Mouse (Mus musculus) CH12.LX (cell line): ENCODE measurements around the gene Sesn1. TPM values are rescaled to one million over a fixed set of nuclear protein-coding genes. Genes with fewer than 3 reads are reported as not detected.
A peak's percentile ranks its signal among the peaks of the same experiment; 100 is the strongest.

Source experiments
- DNase-seq: peaks from one replicate; pipeline ENCODE4 v3.0.0-alpha.2; 2013; ENCODE audit errors: extremely low read depth
- H3K27ac ChIP-seq: 2 replicates; pipeline ENCODE4 v1.5.1; 2012; ENCODE audit warnings: low read depth, mild to moderate bottlenecking, control low read depth, moderate library complexity; ENCODE audit not compliant: insufficient read depth
- H3K27me3 ChIP-seq: replicated peaks from 2 replicates; pipeline ENCODE3; 2012; ENCODE audit warnings: inconsistent platforms
- H3K36me3 ChIP-seq, 2 experiments: replicated peaks in 1 of 2; 2 replicates each; pipeline versions ENCODE3 to v1.6.1; 2012; ENCODE audit warnings: inconsistent platforms in 1 of 2, low read length in 1 of 2, mild to moderate bottlenecking in 1 of 2, mixed read lengths in 1 of 2, moderate library complexity in 1 of 2; ENCODE audit not compliant: control insufficient read depth in 1 of 2, insufficient read depth in 1 of 2
- H3K4me1 ChIP-seq, 2 experiments: 2 replicates each; pipeline ENCODE4 v1.6.1; 2012; ENCODE audit warnings: inconsistent platforms in 1 of 2, moderate library complexity in 1 of 2; ENCODE audit not compliant: insufficient read depth in 2 of 2, control insufficient read depth in 1 of 2
- H3K4me2 ChIP-seq: 2 replicates; pipeline ENCODE4 v1.6.1; 2012; ENCODE audit warnings: low read depth, mild to moderate bottlenecking, control low read depth; ENCODE audit not compliant: poor library complexity, insufficient read depth, severe bottlenecking
- H3K4me3 ChIP-seq, 3 experiments: fragments of 150-350 bp in 1 of 3; sonication (generic) in 1 of 3; replicated peaks in 1 of 3; 2 replicates each; pipeline versions ENCODE3 to v1.5.1; 2011 to 2012; ENCODE audit warnings: low read depth in 2 of 3, low read length in 2 of 3, mild to moderate bottlenecking in 2 of 3, moderate library complexity in 2 of 3, control low read depth in 1 of 3, improper control_type of control experiment in 1 of 3, inconsistent platforms in 1 of 3, mixed read lengths in 1 of 3; ENCODE audit not compliant: poor library complexity in 1 of 3
- H3K79me2 ChIP-seq: replicated peaks from 2 replicates; pipeline ENCODE4 v1.6.1; 2012; ENCODE audit warnings: mild to moderate bottlenecking, moderate library complexity; ENCODE audit not compliant: control insufficient read depth, poor library complexity, insufficient read depth, severe bottlenecking; ENCODE audit errors: extremely low read depth
- H3K9ac ChIP-seq: 2 replicates; pipeline ENCODE4 v1.6.1; 2012; ENCODE audit warnings: low read depth, mild to moderate bottlenecking, control low read depth, moderate library complexity; ENCODE audit not compliant: insufficient read depth
- H3K9me3 ChIP-seq: replicated peaks from 2 replicates; pipeline ENCODE3; 2012; ENCODE audit warnings: low read length, inconsistent platforms, mixed read lengths
- BHLHE40 ChIP-seq: IDR thresholded peaks from 2 replicates; pipeline ENCODE4 v1.6.1; 2011; ENCODE audit warnings: mild to moderate bottlenecking, low read depth, low read length, improper control_type of control experiment
- CHD1 ChIP-seq: IDR thresholded peaks from 2 replicates; pipeline ENCODE4 v1.6.1; 2012; ENCODE audit warnings: low read depth, low read length, improper control_type of control experiment, inconsistent platforms
- CHD2 ChIP-seq: IDR thresholded peaks from 2 replicates; pipeline ENCODE4 v1.6.1; 2011; ENCODE audit warnings: low read length, improper control_type of control experiment
- CTCF ChIP-seq, 2 experiments: IDR thresholded peaks in 1 of 2; conservative IDR thresholded peaks in 1 of 2; 2 replicates each; pipeline ENCODE4 v1.5.1; 2011 to 2012; ENCODE audit warnings: low read depth in 2 of 2, low read length in 2 of 2, improper control_type of control experiment in 1 of 2, inconsistent platforms in 1 of 2, mild to moderate bottlenecking in 1 of 2, moderate library complexity in 1 of 2
- E2F4 ChIP-seq: IDR thresholded peaks from 2 replicates; pipeline ENCODE4 v1.6.1; 2011; ENCODE audit warnings: low read depth, low read length, improper control_type of control experiment; ENCODE audit not compliant: insufficient replicate concordance
- ELF1 ChIP-seq: IDR thresholded peaks from 2 replicates; pipeline ENCODE4 v1.6.1; 2014; ENCODE audit warnings: low read depth, mild to moderate bottlenecking, inconsistent platforms, low read length, improper control_type of control experiment
- EP300 ChIP-seq: IDR thresholded peaks from 2 replicates; pipeline ENCODE4 v1.6.1; 2011; ENCODE audit warnings: low read length, improper control_type of control experiment
- ETS1 ChIP-seq: conservative IDR thresholded peaks from 2 replicates; pipeline ENCODE4 v1.6.1; 2012; ENCODE audit warnings: low read depth, mild to moderate bottlenecking, inconsistent platforms, low read length, improper control_type of control experiment, moderate library complexity
- GABPA ChIP-seq: IDR thresholded peaks from 2 replicates; pipeline ENCODE4 v1.6.1; 2012; ENCODE audit warnings: low read depth, low read length, improper control_type of control experiment, inconsistent platforms; ENCODE audit not compliant: insufficient replicate concordance
- HCFC1 ChIP-seq: IDR thresholded peaks from 2 replicates; pipeline ENCODE4 v1.6.1; 2012; ENCODE audit warnings: low read depth, mild to moderate bottlenecking, inconsistent platforms, low read length, improper control_type of control experiment
- IRF4 ChIP-seq: IDR thresholded peaks from 2 replicates; pipeline ENCODE4 v1.6.1; 2014; ENCODE audit warnings: low read depth, mild to moderate bottlenecking, inconsistent platforms, low read length, improper control_type of control experiment
- JUN ChIP-seq: IDR thresholded peaks from 2 replicates; pipeline ENCODE4 v1.6.1; 2011; ENCODE audit warnings: low read depth, mild to moderate bottlenecking, low read length, improper control_type of control experiment, moderate library complexity; ENCODE audit not compliant: insufficient read depth
- JUND ChIP-seq: conservative IDR thresholded peaks from 2 replicates; pipeline ENCODE4 v1.6.1; 2011; ENCODE audit warnings: low read depth, low read length, improper control_type of control experiment
- KAT2A ChIP-seq: IDR thresholded peaks from 2 replicates; pipeline ENCODE4 v1.6.1; 2012; ENCODE audit warnings: low read length, improper control_type of control experiment, inconsistent platforms; ENCODE audit not compliant: insufficient replicate concordance
- MAFK ChIP-seq: IDR thresholded peaks from 2 replicates; pipeline ENCODE4 v1.6.1; 2011; ENCODE audit warnings: low read length, improper control_type of control experiment; ENCODE audit not compliant: insufficient replicate concordance
- MAX ChIP-seq: IDR thresholded peaks from 2 replicates; pipeline ENCODE4 v1.6.1; 2011; ENCODE audit warnings: low read length, improper control_type of control experiment
- MAZ ChIP-seq: IDR thresholded peaks from 2 replicates; pipeline ENCODE4 v1.6.1; 2012; ENCODE audit warnings: low read depth, mild to moderate bottlenecking, inconsistent platforms, low read length, improper control_type of control experiment, moderate library complexity
- MEF2A ChIP-seq: IDR thresholded peaks from 2 replicates; pipeline ENCODE4 v1.6.1; 2014; ENCODE audit warnings: low read depth, mild to moderate bottlenecking, inconsistent platforms, low read length, improper control_type of control experiment, borderline replicate concordance
- MXI1 ChIP-seq: IDR thresholded peaks from 2 replicates; pipeline ENCODE4 v1.6.1; 2011; ENCODE audit warnings: mild to moderate bottlenecking, low read depth, low read length, improper control_type of control experiment
- MYC ChIP-seq: IDR thresholded peaks from 2 replicates; pipeline ENCODE4 v1.6.1; 2011; ENCODE audit warnings: low read depth, mild to moderate bottlenecking, improper control_type of control experiment, low read length
- NELFE ChIP-seq: IDR thresholded peaks from 2 replicates; pipeline ENCODE4 v1.6.1; 2011; ENCODE audit warnings: low read depth, low read length, improper control_type of control experiment
- NRF1 ChIP-seq: IDR thresholded peaks from 2 replicates; pipeline ENCODE4 v1.6.1; 2014; ENCODE audit warnings: low read depth, mild to moderate bottlenecking, inconsistent platforms, low read length, improper control_type of control experiment, moderate library complexity
- PAX5 ChIP-seq: IDR thresholded peaks from 2 replicates; pipeline ENCODE4 v1.6.1; 2012; ENCODE audit warnings: low read length, inconsistent platforms, mixed read lengths
- POLR2A ChIP-seq: IDR thresholded peaks from 2 replicates; pipeline ENCODE4 v1.6.1; 2011; ENCODE audit warnings: low read depth, mild to moderate bottlenecking, improper control_type of control experiment, low read length
- POLR2AphosphoS2 ChIP-seq: IDR thresholded peaks from 2 replicates; pipeline ENCODE4 v1.6.1; 2011; ENCODE audit warnings: low read depth, low read length, improper control_type of control experiment
- RAD21 ChIP-seq: IDR thresholded peaks from 2 replicates; pipeline ENCODE4 v1.6.1; 2011; ENCODE audit warnings: low read depth, mild to moderate bottlenecking, low read length, improper control_type of control experiment, moderate library complexity
- RCOR1 ChIP-seq: conservative IDR thresholded peaks from 2 replicates; pipeline ENCODE4 v1.6.1; 2012; ENCODE audit warnings: low read depth, mild to moderate bottlenecking, inconsistent platforms, low read length, improper control_type of control experiment
- SIN3A ChIP-seq: IDR thresholded peaks from 2 replicates; pipeline ENCODE4 v1.6.1; 2012; ENCODE audit warnings: low read length, improper control_type of control experiment, inconsistent platforms
- SMC3 ChIP-seq: IDR thresholded peaks from 2 replicates; pipeline ENCODE4 v1.6.1; 2011; ENCODE audit warnings: low read depth, low read length, improper control_type of control experiment
- TBP ChIP-seq: conservative IDR thresholded peaks from 2 replicates; pipeline ENCODE4 v1.6.1; 2011; ENCODE audit warnings: low read depth, low read length, improper control_type of control experiment
- TCF12 ChIP-seq: IDR thresholded peaks from 2 replicates; pipeline ENCODE4 v1.6.1; 2014; ENCODE audit warnings: low read depth, mild to moderate bottlenecking, inconsistent platforms, low read length, improper control_type of control experiment
- UBTF ChIP-seq: IDR thresholded peaks from 2 replicates; pipeline ENCODE4 v1.6.1; 2012; ENCODE audit warnings: low read depth, mild to moderate bottlenecking, inconsistent platforms, low read length, improper control_type of control experiment, moderate library complexity
- USF1 ChIP-seq: IDR thresholded peaks from 2 replicates; pipeline ENCODE4 v1.6.1; 2014; ENCODE audit warnings: low read depth, mild to moderate bottlenecking, inconsistent platforms, low read length, improper control_type of control experiment
- USF2 ChIP-seq: conservative IDR thresholded peaks from 2 replicates; pipeline ENCODE4 v1.6.1; 2011; ENCODE audit warnings: low read depth, low read length, improper control_type of control experiment
- ZC3H11A ChIP-seq: IDR thresholded peaks from 2 replicates; pipeline ENCODE4 v1.6.1; 2012; ENCODE audit warnings: low read depth, mild to moderate bottlenecking, inconsistent platforms, low read length, improper control_type of control experiment
- ZMIZ1 ChIP-seq: IDR thresholded peaks from 2 replicates; pipeline ENCODE4 v1.6.1; 2012; ENCODE audit warnings: low read depth, mild to moderate bottlenecking, inconsistent platforms, low read length, improper control_type of control experiment
- ZNF384 ChIP-seq: IDR thresholded peaks from 2 replicates; pipeline ENCODE4 v1.6.1; 2012; ENCODE audit warnings: low read depth, low read length, improper control_type of control experiment, inconsistent platforms
- dilution Hi-C: fragments of 300-500 bp; cut with MboI; formaldehyde crosslinking; loops from 2 replicates; pipeline ENCODE4 v1.14.3; 2020; ENCODE audit warnings: low sequenced_read_pairs; ENCODE audit not compliant: extremely low pct_unique_long_range_greater_than_20kb, extremely low pct_ligation_motif_present
- in situ Hi-C: fragments of 300-500 bp; cut with MboI; formaldehyde crosslinking; loops from 3 replicates; pipeline ENCODE4 v1.14.3; 2019; ENCODE audit warnings: low sequenced_read_pairs, low pct_ligation_motif_present, low pct_unique_long_range_greater_than_20kb, mixed read lengths
- polyA plus RNA-seq: library from polyadenylated mRNA; unstranded; fragments of >175 nt; gene quantifications from 2 replicates; pipeline ENCODE4 v1.2.1, GENCODE M21; 2012; ENCODE audit warnings: low read depth; ENCODE audit not compliant: insufficient read length
- total RNA-seq, 2 experiments: library from RNA; depleted of rRNA; stranded (reverse); fragments of 300-350 nt in 1 of 2; fragments of >200 nt in 1 of 2; gene quantifications; 2 replicates each; pipeline ENCODE4 v1.2.3; 2012 to 2014

The Sesn1 gene
- total and polyA plus RNA-seq, 3 experiments: 10.4 to 27.8 (median 22.0) TPM

DNA sequence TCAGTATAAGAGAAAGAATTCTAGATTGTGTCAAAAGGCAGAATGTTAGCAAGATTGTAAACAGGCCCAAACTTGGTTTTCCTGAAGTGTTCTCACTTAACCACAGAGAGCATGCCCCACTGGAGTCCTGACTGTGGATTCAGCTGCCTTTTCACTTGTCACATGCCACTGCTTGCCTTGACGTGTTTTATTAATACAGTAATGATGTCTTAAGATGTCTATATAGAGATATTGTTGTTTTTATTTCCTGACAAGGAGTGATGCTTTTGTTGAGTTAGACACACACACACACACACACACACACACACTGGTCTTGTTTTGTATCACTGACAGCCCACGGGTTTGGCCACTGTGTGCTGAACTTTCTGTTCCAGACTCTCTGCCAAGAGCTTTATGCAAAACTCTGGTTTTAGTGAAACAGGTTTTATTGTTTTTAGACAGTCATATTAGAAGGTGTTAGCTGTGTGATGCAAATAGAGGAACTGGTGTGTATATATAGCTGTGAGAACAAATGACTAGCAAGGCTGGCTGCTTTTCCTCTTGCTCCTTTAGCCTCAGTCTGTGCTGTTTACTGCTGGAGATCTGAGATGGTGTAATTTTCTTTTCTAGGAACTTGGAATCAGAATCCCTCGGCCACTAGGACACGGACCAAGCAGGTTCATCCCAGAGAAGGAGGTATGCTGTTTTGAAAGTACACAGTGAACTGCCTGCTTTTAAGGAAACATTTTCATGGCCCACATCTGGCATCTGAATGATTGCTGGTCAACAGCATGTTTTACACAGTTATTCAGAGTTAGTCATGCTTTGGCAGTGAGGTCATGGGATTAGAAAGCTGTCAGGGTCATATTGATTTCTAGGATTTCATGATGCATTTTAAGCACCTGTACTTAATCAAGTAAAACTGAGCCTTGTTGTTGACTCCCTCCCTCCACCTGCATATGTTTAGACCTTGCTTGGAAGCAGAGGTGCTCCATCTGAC is 84.0 kb downstream of the Sesn1 start:
- in situ Hi-C loops (no loop called here), dilution Hi-C loops (no loop called here)
- Histone ChIP-seq H3K4me2 (peak overlapping the region; percentile 37), H3K4me1 (peaks cover 15 to 71% of the 10 kb centered on the region in 2 experiments; a peak in 3 of 4 replicates), H3K27me3 (no peaks in the 10 kb centered on the region), H3K9ac (no peak overlapping the region), H3K9me3 (peaks cover 7% of the 10 kb centered on the region), H3K4me3 (no peak overlapping the region), H3K27ac (peak overlapping the region; percentile 38; the same call in 1 of the 2 replicates), H3K79me2 (peaks cover 4% of the 10 kb centered on the region; the same call in 1 of the 2 replicates), H3K36me3 (peaks cover 6 to 25% of the 10 kb centered on the region in 2 experiments)
- DNase-seq: peak; percentile 89
- TF ChIP-seq MEF2A: peak; percentile 97
- TF ChIP-seq ZC3H11A: no peak
- TF ChIP-seq UBTF: no peak
- TF ChIP-seq RAD21: no peak; the same call in 1 of the 2 replicates
- TF ChIP-seq MAFK: peak; percentile 89
- TF ChIP-seq TBP: peak; percentile 61; the same call in 1 of the 2 replicates
- no peak for TF ChIP-seq USF1
- 0 out of 2 replicates have a peak, but pooled peaks have one; percentile 55 for TF ChIP-seq E2F4
- no peak for TF ChIP-seq USF2
- no peak for TF ChIP-seq POLR2A
- peak; percentile 65; the same call in 1 of the 2 replicates for TF ChIP-seq TCF12
- TF ChIP-seq MAX: peak; percentile 62; the same call in 1 of the 2 replicates
- 0 out of 2 replicates have a peak, but pooled peaks have one; percentile 42 for TF ChIP-seq CHD2
- no peak for TF ChIP-seq PAX5
- peak; percentile 28; the same call in 1 of the 2 replicates for TF ChIP-seq SIN3A
- TF ChIP-seq ZMIZ1: no peak
- no peak for TF ChIP-seq HCFC1
- no peak for TF ChIP-seq ELF1
- TF ChIP-seq MAZ: 0 out of 2 replicates have a peak, but pooled peaks have one; percentile 25
- peak; percentile 93 for TF ChIP-seq IRF4
- no peak for TF ChIP-seq NRF1
- TF ChIP-seq CTCF (conservative IDR thresholded peaks at IDR 0.05 in 1 of 2, IDR thresholded peaks at IDR 0.05 in 1 of 2; ENCODE audit: low read depth in 2 of 2, low read length in 2 of 2): no peak
- TF ChIP-seq RCOR1: no peak; the same call in none of the 2 replicates
- TF ChIP-seq BHLHE40: peak; percentile 91
- TF ChIP-seq MYC: peak; percentile 33; the same call in 1 of the 2 replicates
- peak; percentile 74 for TF ChIP-seq JUND
- peak; percentile 64 for TF ChIP-seq JUN
- peak; percentile 86 for TF ChIP-seq ETS1
- no peak for TF ChIP-seq KAT2A
- TF ChIP-seq CHD1: no peak
- TF ChIP-seq ZNF384: peak; percentile 21; the same call in 1 of the 2 replicates
- TF ChIP-seq POLR2AphosphoS2: no peak
- no peak for TF ChIP-seq NELFE
- TF ChIP-seq GABPA: no peak
- no peak for TF ChIP-seq MXI1
- peak; percentile 16 for TF ChIP-seq SMC3
- peak; percentile 93 for TF ChIP-seq EP300
